Mouse (Mus musculus) adrenal gland, postnatal 4 days (tissue): Measurements from ENCODE around the gene Gm17617. TPM values are rescaled to one million over a fixed set of nuclear protein-coding genes. Genes with fewer than 3 reads are reported as not detected.
"Not testable (repeated sequence)": the region's sequence is repeated elsewhere in the genome, so short reads cannot be mapped to it uniquely, and the experiment has no call there.

Experiments used
- DNase-seq, 2 experiments: peaks; one replicate each; pipeline ENCODE4 v3.0.0; 2021 to 2022; ENCODE audit warnings: low spot score in 2 of 2, mixed read lengths in 2 of 2
- total RNA-seq, 2 experiments: library from RNA; stranded (reverse); gene quantifications; 2 replicates each; pipeline ENCODE4 v1.2.3; 2021

Gene Gm17617
- total RNA-seq, 2 experiments from 2014 or later, result not detected

DNA sequence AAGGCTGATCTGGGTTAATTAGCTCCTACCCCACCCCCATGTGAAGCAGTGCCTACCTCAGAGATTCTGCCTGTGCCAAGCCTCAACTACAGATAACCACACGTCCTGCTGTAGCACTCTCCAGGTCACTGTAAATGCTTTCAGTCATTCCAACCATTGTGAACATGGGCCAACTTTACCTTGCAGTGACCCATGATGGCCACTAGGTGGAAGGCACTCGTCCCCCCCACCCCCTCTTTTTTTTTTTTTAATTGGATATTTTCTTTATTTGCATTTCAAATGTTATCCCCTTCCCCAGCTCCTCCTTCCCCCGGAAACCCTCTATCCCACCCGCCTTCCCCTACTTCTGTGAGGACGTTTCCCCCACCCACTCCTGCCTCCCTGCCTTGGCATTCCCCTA is 2.0 kb upstream of the Gm17617 start:
- no peak for DNase-seq

DNA sequence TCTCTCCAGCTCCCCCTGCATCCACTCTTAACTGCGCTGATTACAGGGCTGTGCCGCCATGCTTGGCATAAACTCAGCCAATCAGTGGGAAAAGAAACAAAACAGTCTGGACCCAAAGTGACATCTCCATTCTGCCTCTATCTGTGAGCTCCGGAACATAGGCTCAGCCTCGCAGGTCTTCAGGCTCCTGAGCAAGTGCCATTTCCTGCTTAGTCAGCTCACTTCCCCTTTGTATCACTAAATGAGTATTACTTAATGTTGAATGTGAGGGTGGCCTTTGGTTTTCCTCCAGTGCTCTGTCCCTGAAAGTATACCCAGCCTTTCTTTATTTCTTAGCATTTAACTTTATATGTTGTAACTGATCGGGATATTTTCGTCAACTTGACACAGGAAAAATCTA is 8.4 kb downstream of the Gm17617 start:
- DNase-seq, result no peak

DNA sequence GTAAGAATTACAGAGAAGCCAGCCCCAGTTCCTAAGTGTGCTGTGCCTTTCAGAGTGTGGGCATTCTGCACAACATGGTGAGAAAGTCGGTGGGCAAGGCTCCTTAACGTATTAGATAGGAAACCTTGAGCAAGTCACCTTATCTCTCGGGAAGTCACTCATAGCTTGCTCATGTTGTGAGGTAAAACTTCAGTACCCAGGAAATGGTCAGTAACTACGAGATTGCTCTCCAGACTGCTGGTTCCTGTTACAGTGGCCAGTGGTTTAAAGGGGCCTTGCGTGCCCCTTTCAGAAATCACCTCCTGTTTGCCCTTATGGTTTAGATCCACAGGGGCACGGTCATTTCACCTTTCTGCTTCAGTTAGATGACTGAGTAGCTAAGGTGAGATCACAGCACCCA is 19.0 kb downstream of the Gm17617 start:
- no peak for DNase-seq

DNA sequence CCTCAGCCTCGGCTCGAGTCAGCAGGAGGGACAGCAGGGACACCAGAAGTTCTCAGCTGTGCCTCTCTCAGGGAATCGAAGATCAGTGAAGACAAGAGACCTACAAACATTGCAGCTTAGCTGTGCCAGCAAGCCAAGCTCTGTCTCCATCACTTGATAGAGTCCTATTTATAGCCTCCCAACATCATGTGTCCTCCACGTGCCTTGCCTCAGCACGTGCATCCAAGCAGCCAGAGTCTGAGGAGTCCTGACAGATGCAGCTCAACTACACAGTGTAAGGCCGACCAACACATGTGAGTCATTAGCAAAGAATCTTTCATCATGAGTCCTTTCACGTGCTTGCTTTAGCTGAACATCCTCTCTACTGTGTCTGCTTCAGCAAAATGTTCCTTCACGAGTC is 25.7 kb downstream of the Gm17617 start:
- peak in 1 of 2 experiments; percentile 14 for DNase-seq

DNA sequence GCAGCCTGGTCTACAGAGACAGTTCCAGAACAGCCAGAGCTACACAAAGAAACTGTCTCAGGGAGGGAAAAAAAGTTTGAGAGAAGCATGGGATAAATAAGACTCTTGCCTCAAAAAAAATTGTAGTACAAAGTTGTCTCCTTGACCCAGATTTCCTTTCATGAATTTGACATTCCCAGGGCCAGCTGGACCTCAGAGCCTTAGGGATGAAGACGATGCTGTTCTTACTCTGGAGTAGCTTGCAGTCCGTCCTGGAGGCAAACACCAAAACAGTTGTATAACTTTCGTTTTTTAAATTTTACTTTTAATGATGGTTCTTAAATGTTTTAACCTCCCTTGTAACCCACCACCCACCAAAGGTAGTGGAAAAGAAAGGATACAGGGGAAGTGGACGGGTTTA is 26.2 kb downstream of the Gm17617 start:
- DNase-seq, result no peak

DNA sequence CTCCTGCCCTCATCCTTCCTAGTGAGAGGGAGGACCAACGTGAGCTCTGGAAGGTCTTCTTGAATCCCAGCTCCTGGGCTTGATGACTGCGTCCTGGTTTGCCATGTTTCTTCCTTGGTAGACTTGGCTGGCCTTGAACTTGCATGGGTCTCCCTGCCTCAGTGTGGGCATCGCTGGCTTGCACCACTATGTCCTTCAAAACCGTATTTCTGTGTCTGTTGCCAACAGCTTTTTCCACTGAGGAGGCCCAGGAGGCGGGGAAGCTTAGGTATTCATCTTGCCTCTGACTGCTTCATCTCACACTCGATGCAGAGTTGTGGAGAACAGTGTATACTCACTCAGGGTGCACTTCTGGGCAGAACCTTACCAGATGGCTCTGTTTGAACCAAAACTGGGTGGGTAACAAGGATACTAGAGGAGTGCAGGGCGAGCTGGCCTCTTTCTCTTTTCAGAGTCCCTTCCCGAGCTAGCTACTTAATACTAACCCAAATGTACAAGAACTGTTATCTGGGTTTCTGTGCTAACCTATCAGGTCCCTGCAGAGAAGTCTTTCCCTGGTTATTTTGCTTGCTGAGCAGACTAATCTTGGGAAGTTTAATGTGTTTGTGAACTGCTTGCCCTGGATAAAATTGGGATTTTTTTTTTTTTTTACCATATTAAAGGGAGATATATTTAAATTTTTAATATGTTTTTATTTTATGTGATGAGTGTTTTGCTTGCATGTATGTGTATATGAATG is 27.2 kb downstream of the Gm17617 start:
- peak in 1 of 2 experiments; percentile 35 for DNase-seq

DNA sequence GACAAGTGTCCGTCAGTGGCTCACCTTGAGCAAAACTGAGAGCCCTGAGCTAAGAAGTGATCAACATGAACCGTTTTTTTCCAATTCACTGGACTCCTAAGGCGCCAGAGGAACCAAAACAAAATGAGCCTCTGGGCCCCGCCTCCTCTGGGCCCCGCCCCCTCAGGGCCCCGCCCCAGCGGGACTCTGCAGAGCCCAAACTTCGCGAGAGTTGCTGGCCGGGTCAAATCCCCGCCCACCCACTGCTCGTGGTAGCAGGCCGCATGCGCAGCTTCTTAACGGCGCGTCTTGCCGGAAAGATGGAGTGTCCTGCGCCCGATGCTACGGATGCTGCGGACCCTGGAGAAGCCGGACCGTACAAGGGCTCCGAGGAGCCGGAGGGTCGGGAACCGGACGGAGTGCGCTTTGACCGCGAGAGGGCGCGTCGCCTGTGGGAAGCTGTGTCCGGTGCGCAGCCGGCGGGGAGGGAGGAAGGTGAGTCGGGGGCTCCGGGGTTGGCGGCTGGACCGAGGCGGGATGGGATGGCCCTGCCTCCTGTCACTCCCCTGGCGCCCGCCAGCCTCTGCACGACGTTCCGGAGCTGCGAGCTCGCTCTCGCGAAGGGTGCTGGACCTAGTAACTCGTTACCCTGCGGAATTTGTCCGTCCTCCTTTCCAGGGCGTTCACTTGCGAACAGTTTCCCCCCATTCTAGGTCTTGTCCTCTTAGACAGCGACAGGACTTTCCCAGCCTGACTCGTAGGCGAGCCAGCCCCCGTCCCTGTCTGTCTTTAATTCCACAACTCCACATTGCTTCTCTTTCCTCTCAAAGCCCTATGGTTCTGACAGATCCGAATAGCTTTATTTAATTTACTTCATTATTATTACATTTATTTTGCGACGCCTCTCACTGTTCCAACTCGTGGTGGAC is 28.0 kb downstream of the Gm17617 start, which contains the start of gene Zfp346:
Zfp346 (plus strand) TSS at position 267 of the 908 bp plus-strand sequence.
- peak; percentile 93 for DNase-seq

DNA sequence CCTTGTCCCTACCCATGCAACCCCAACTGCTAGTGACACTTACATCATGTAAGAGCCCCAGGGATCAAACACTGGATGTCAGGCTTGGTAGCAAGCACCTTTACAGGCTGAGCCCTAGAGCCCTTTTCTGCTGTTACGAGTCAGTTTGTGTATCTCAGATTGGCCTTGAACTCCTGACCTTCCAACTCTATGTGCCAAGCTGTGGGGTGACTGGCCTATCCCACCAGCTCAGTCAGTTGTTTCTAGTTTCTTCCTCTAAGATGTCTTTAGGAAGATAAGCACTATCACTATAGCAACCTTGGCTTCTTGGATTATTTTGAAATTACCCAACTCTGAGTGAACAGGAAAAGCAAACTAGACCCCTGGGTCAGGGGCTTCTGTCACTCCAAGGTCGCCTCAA is 30.0 kb downstream of the Gm17617 start:
- DNase-seq, result no peak

DNA sequence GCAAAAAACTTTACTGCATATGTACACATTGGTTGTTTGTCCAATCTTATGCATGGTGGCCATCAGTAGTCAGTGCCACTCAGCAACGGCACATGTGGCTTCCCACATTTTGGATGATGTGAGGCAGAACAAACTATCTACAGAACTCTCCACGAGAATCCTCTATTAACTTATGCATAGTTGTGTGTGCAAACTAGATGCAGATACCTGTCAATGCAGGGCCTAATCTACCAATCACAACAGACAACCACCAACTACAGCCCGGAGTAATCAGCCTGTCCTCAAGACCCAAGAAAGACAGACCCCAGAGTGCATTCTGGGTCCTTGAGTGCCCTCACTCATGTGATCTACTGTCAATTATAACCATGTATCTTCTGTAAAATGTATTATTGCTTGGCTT is 31.0 kb downstream of the Gm17617 start:
- no peak for DNase-seq

DNA sequence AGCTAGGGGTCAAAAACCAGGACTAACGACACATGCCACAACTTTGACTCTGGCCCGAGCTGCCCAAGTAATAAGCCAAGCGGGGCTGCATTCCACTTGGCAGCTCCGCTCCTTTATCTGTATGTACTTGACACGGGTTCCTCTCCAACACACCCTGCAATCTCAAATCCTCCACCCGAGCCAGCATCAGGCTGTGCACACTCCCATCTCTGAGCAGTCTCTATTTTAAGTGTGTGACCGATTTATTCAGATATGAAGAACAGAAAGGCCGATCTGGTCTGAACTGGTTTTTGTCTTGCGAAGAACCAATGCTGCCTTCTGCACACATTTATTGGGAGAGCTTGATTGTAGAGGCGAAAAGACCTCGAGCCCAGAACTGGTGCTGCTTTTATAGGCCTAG is 31.7 kb downstream of the Gm17617 start:
- no peak for DNase-seq

DNA sequence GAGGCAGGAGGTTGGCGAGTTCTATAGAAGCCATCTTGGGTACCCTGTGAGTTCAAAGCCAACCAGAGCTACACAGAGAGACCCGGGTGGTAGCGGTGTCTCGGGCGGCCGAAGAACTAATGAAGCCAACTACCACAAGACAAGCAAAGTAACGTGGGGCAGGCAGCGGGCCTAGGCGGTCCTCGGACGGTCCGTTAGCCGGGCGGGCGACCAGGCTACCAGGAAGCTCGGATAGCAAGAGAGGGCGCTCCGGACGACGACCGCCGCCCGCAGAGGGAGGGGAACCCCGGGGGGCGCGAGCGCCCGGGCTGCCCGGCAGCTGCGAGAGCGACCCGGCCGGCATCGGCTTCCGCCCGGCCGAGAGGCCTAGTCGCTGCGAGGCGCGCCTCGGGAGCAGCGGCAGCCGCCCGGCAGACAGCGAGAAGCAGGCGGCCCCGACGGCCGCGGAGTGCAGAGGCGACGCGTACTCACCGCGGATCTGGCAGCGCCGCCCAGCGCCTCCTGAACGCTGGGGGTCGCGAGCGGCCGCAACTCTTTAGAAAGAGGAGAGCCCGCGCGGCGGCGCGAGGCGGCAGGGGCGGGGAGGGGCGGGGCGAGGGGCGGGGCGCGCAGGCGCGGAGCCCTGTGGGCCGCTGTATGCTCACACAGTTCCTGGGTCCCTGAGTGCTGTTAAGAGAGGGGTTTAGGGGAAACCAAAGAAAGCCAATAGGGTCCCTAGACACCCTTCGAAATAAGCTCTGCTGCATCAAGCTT is 33.4 kb downstream of the Gm17617 start, which contains the start of gene Uimc1:
Uimc1 (minus strand) TSS at position 575 of the 753 bp plus-strand sequence.
- peak; percentile 62 to 75 for DNase-seq

DNA sequence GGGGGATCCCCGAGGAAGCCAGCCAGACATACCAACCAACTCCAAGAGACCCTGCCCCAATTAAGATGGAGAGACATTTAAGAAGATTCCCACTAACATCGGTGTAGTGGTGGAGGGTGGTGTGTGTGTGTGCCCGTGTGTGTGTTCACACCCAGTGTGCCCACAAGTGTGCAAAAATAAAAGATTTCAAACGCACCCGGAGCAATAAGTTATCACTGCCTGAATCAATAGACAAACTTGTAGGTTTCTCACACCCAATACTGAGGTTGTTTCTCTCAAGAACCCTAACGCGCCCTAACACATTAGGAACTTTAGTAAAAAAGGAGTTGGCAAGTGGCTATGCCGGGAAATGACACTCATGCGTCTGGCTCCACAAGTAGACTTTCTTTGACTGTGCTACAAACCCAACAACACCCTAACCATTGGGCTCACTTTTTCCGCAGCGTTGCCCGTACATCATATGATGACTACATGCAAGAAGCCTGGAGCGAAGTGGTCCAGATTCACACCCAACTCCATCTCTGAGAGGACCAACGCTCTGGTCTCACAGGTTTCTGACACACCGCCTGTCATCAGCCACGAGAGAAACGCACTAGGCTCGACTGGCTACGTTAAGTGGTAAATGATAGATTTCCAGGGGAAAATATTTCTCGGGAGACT is 34.2 kb downstream of the Gm17617 start:
- no peak for DNase-seq

DNA sequence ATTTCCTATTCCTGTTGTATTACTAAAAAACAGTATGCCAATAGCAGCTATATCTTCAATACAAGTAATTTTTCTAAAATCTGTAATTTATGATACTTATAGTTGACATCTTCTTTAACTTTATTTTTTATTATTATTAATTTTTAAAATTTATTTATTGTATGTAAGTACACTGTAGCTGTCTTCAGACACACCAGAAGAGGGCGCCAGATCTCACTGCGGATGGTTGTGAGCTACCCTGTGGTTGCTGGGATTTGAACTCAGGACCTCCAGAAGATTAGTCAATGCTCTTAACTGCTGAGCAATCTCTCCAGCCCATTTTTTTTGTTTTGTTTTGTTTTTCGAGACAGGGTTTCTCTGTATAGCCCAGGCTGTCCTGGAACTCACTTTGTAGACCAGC is 35.5 kb downstream of the Gm17617 start:
- not testable (repeated sequence) for DNase-seq

DNA sequence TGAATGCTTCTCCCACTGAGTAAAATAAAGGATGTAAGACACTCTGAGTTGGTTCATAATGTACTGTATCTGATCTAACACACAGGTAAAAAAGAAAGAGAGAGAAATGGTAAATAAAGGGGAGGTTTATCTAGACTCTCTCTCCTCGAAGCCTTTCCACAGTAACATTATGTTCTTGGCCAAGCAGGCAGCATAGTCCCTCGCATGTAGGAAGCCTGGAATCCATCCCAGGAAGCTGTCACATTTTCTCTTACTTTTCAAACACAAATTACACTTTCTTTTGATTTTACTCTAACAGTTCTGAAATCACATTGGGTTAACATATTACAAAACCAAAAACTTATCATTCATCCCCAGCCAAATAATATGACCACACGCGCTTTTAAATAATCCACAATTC is 40.8 kb downstream of the Gm17617 start:
- DNase-seq, result no peak

Other genes with a start within 250 kb of the Gm17617 start
- 10 to 100 TPM; 12.0 to 13.8 TPM for gene Unc5a, start 184.1 kb downstream of the Gm17617 start, total RNA-seq
- gene Hk3, start 112.2 kb downstream of the Gm17617 start, total RNA-seq, result 1 to 10 TPM; 1.5 to 2.6 TPM
- gene Uimc1, start 33.2 kb downstream of the Gm17617 start, total RNA-seq, result 10 to 100 TPM; 31.6 to 34.2 TPM
- gene Zfp346, start 28.2 kb downstream of the Gm17617 start, total RNA-seq, result 10 to 100 TPM; 50.0 to 61.0 TPM
- 10 to 100 TPM; 35.8 to 39.6 TPM for gene Fgfr4, start 19.1 kb upstream of the Gm17617 start, total RNA-seq
- gene Nsd1, start 76.2 kb upstream of the Gm17617 start, total RNA-seq, result 100 to 1,000 TPM; 168 to 172 TPM
- 100 to 1,000 TPM; 190 to 193 TPM for gene Prelid1, start 187.0 kb upstream of the Gm17617 start, total RNA-seq
- gene Rab24, start 188.4 kb upstream of the Gm17617 start, total RNA-seq, result 10 to 100 TPM; 79.8 to 86.9 TPM
- gene Mxd3, start 196.3 kb upstream of the Gm17617 start, total RNA-seq, result 10 to 100 TPM; 16.2 to 18.0 TPM
- 100 to 1,000 TPM; 105 to 114 TPM for gene Lman2, start 229.2 kb upstream of the Gm17617 start, total RNA-seq
- gene Rgs14, start 236.2 kb upstream of the Gm17617 start, total RNA-seq, result 1 to 10 TPM; 1.0 to 1.1 TPM